Mouse (Mus musculus) embryonic fibroblast, embryonic 13.5 days (primary cell): ENCODE data around the gene Coq2.

ENCODE experiments used
- CTCF ChIP-seq: IDR thresholded peaks from 2 replicates; pipeline ENCODE4 v1.5.1; 2011; ENCODE audit warnings: mild to moderate bottlenecking, control low read depth, low read length, moderate library complexity, borderline replicate concordance; ENCODE audit not compliant: insufficient read depth
- POLR2A ChIP-seq: IDR thresholded peaks from 2 replicates; pipeline ENCODE4 v1.6.1; 2011; ENCODE audit warnings: low read depth, mild to moderate bottlenecking, control low read depth, low read length, moderate library complexity

GRCm38 (mm10) chr5:100613896-100614768, 60.8 kb downstream of the Coq2 start:
- TF ChIP-seq CTCF (no peak), POLR2A (no peak)
